Mouse (Mus musculus) heart, embryonic 14.5 days (tissue): ENCODE results near the gene Eps8. TPM values are rescaled to one million over a fixed set of nuclear protein-coding genes. Genes with fewer than 3 reads are reported as not detected.

Experiments used
- ATAC-seq: fragments of 200-750 bp; cut with Nextera tagmentation; 2 replicates; pipeline ENCODE4 v1.8.0; 2017; ENCODE audit warnings: low read depth, moderate TSS enrichment; ENCODE audit not compliant: insufficient number of reproducible peaks, insufficient read depth, low FRiP score
- H3K27ac ChIP-seq, 2 experiments: fragments of 200-500 bp in 1 of 2; fragments of 300-500 bp in 1 of 2; sonication (generic) in 1 of 2; replicated peaks in 1 of 2; 2 replicates each; pipeline ENCODE4 v1.5.1; 2012 to 2014; ENCODE audit warnings: low read depth in 2 of 2, low read length in 2 of 2, control low read depth in 1 of 2, mild to moderate bottlenecking in 1 of 2, mixed read lengths in 1 of 2; ENCODE audit not compliant: control insufficient read depth in 1 of 2, insufficient read depth in 1 of 2
- H3K27me3 ChIP-seq: fragments of 300-500 bp; sonication (generic); 2 replicates; pipeline ENCODE4 v1.6.1; 2014; ENCODE audit warnings: mild to moderate bottlenecking, low read length, control low read depth; ENCODE audit not compliant: control insufficient read depth, insufficient read depth
- H3K36me3 ChIP-seq: fragments of 300-500 bp; sonication (generic); 2 replicates; pipeline ENCODE4 v1.6.1; 2014; ENCODE audit warnings: mild to moderate bottlenecking, control low read depth, low read length, mixed read lengths; ENCODE audit not compliant: control insufficient read depth, insufficient read depth
- H3K4me1 ChIP-seq, 2 experiments: fragments of 200-500 bp in 1 of 2; fragments of 300-500 bp in 1 of 2; sonication (generic) in 1 of 2; 2 replicates each; pipeline ENCODE4 v1.6.1; 2012 to 2014; ENCODE audit warnings: low read length in 2 of 2, control low read depth in 1 of 2, mixed read lengths in 1 of 2; ENCODE audit not compliant: control insufficient read depth in 2 of 2, insufficient read depth in 2 of 2
- H3K4me2 ChIP-seq: fragments of 300-500 bp; sonication (generic); 2 replicates; pipeline ENCODE4 v1.6.1; 2014; ENCODE audit warnings: mild to moderate bottlenecking, low read length
- H3K4me3 ChIP-seq, 2 experiments: fragments of 200-500 bp in 1 of 2; fragments of 300-500 bp in 1 of 2; sonication (generic) in 1 of 2; 2 replicates each; pipeline ENCODE4 v1.5.1; 2012 to 2014; ENCODE audit warnings: low read length in 2 of 2, mild to moderate bottlenecking in 2 of 2, control low read depth in 1 of 2, low read depth in 1 of 2, moderate library complexity in 1 of 2; ENCODE audit not compliant: control insufficient read depth in 1 of 2, insufficient read depth in 1 of 2
- H3K9ac ChIP-seq: fragments of 300-500 bp; sonication (generic); 2 replicates; pipeline ENCODE4 v1.6.1; 2014; ENCODE audit warnings: mild to moderate bottlenecking, low read length
- H3K9me3 ChIP-seq: fragments of 300-500 bp; sonication (generic); 2 replicates; pipeline ENCODE4 v1.6.1; 2016; ENCODE audit warnings: low read length, control low read depth; ENCODE audit not compliant: control insufficient read depth
- WGBS: fragments of 180-500 bp; shearing (Covaris S2); extraction: QIAGEN DNeasy Blood & Tissue Kit; methylation state at CpG from one replicate; pipeline ENCODE4 v1.1.7; 2014; 5-methylcytosine and 5-hydroxymethylcytosine counted together
- polyA plus RNA-seq: library from polyadenylated mRNA; unstranded; fragments of >200 nt; fragmentation: Nextera tagmentation; extraction: Ambion mirVana; gene quantifications from 2 replicates; pipeline ENCODE4 v1.2.1, GENCODE M21; 2014

The Eps8 gene
- polyA plus RNA-seq, 1 experiment from 2014 or later = 33.1 TPM

GRCm38 (mm10) chr6:137612071-137612547, 42.6 kb downstream of the Eps8 start:
- H3K9ac ChIP-seq = no peak overlapping the region
- H3K27ac ChIP-seq = no peak overlapping the region
- no peak overlapping the region for H3K4me3 ChIP-seq
- H3K9me3 ChIP-seq = no peaks in the 10 kb centered on the region
- peaks cover 0 to 10% of the 10 kb centered on the region in 2 experiments; a peak in 1 of 4 replicates for H3K4me1 ChIP-seq
- no peak overlapping the region for H3K4me2 ChIP-seq
- no peaks in the 10 kb centered on the region for H3K27me3 ChIP-seq
- no peaks in the 10 kb centered on the region for H3K36me3 ChIP-seq
- 64% methylated on average over 2 of the region's 2 CpGs for WGBS
- no peak for ATAC-seq

GRCm38 (mm10) chr6:137608160-137608930, 46.3 kb downstream of the Eps8 start:
- Histone ChIP-seq H3K4me1 (0 out of 4 replicates have a peak, but pooled peaks cover 0 to 6% of the 10 kb centered on the region in 2 experiments), H3K9me3 (no peaks in the 10 kb centered on the region), H3K36me3 (no peaks in the 10 kb centered on the region), H3K27ac (no peak overlapping the region), H3K4me3 (no peak overlapping the region), H3K9ac (no peak overlapping the region), H3K27me3 (no peaks in the 10 kb centered on the region), H3K4me2 (no peak overlapping the region)
- WGBS = 81% methylated on average over 17 of the region's 17 CpGs
- no peak for ATAC-seq

- Histone ChIP-seq H3K4me2 (no peak overlapping the region), H3K27me3 (no peaks in the 10 kb centered on the region), H3K9ac (no peak overlapping the region), H3K36me3 (no peaks in the 10 kb centered on the region), H3K9me3 (no peaks in the 10 kb centered on the region), H3K4me1 (no peaks in the 10 kb centered on the region), H3K27ac (no peak overlapping the region), H3K4me3 (no peak overlapping the region)
- no peak for ATAC-seq
- WGBS = 71% methylated on average over 7 of the region's 7 CpGs
These were observed 48.1 kb downstream of the Eps8 start for GRCm38 (mm10) chr6:137606541-137606940.

GRCm38 (mm10) chr6:137604417-137605248, 50.0 kb downstream of the Eps8 start:
- no peak overlapping the region for H3K27ac ChIP-seq

GRCm38 (mm10) chr6:137598306-137598705, 56.4 kb downstream of the Eps8 start:
- Histone ChIP-seq H3K27ac (no peak overlapping the region), H3K9ac (no peak overlapping the region), H3K4me2 (no peak overlapping the region), H3K4me3 (no peak overlapping the region), H3K27me3 (no peaks in the 10 kb centered on the region), H3K4me1 (no peaks in the 10 kb centered on the region), H3K36me3 (no peaks in the 10 kb centered on the region), H3K9me3 (peaks cover 5% of the 10 kb centered on the region; the same call in 1 of the 2 replicates)
- 36% methylated on average over 7 of the region's 7 CpGs for WGBS
- ATAC-seq = no peak

More at GRCm38 (mm10) chr6:137604417-137605248, 50.0 kb downstream of the Eps8 start:
- Histone ChIP-seq H3K4me2 (no peak overlapping the region), H3K36me3 (no peaks in the 10 kb centered on the region), H3K4me1 (no peaks in the 10 kb centered on the region), H3K4me3 (no peak overlapping the region), H3K9ac (no peak overlapping the region), H3K9me3 (no peaks in the 10 kb centered on the region), H3K27me3 (no peaks in the 10 kb centered on the region)
- 72% methylated on average over 4 of the region's 4 CpGs for WGBS
- ATAC-seq = no peak

- no peak overlapping the region for H3K27ac ChIP-seq
- H3K36me3 ChIP-seq = no peaks in the 10 kb centered on the region
- no peak overlapping the region for H3K4me3 ChIP-seq
- ATAC-seq = no peak
- H3K9me3 ChIP-seq = peaks cover 5% of the 10 kb centered on the region; the same call in 1 of the 2 replicates
- WGBS = 89% methylated on average over 8 of the region's 8 CpGs
- H3K9ac ChIP-seq = no peak overlapping the region
- H3K27me3 ChIP-seq = no peaks in the 10 kb centered on the region
- H3K4me2 ChIP-seq = no peak overlapping the region
- no peaks in the 10 kb centered on the region for H3K4me1 ChIP-seq
These were observed 57.1 kb downstream of the Eps8 start for GRCm38 (mm10) chr6:137597442-137598058.

GRCm38 (mm10) chr6:137592582-137592981, 62.1 kb downstream of the Eps8 start:
- no peak for ATAC-seq
- H3K4me2 ChIP-seq = no peak overlapping the region
- 93% methylated on average over 10 of the region's 10 CpGs for WGBS
- H3K9ac ChIP-seq = no peak overlapping the region
- no peak overlapping the region for H3K27ac ChIP-seq
- H3K27me3 ChIP-seq = no peaks in the 10 kb centered on the region
- peaks cover 5% of the 10 kb centered on the region; the same call in 1 of the 2 replicates for H3K9me3 ChIP-seq
- H3K4me3 ChIP-seq = no peak overlapping the region
- H3K36me3 ChIP-seq = 0 out of 2 replicates have a peak, but pooled peaks cover 3% of the 10 kb centered on the region
- no peaks in the 10 kb centered on the region for H3K4me1 ChIP-seq
